Mouse (Mus musculus): ENCODE data around the gene Cenpx. TPM values are rescaled to one million over a fixed set of nuclear protein-coding genes. Genes with fewer than 3 reads are reported as not detected.
A peak's percentile ranks its signal among the peaks of the same experiment; 100 is the strongest.
"Not testable (repeated sequence)": the region's sequence is repeated elsewhere in the genome, so short reads cannot be mapped to it uniquely, and the experiment has no call there.

The Cenpx gene
- total RNA-seq, 4 experiments from 2014 or later = 33.2 to 42.8 (median 39.6) TPM

- no peak for DNase-seq (ENCODE audit: low spot score)
Observed at GRCm38 (mm10) chr11:120703696-120704454, 9.7 kb downstream of the Cenpx start.

DNA sequence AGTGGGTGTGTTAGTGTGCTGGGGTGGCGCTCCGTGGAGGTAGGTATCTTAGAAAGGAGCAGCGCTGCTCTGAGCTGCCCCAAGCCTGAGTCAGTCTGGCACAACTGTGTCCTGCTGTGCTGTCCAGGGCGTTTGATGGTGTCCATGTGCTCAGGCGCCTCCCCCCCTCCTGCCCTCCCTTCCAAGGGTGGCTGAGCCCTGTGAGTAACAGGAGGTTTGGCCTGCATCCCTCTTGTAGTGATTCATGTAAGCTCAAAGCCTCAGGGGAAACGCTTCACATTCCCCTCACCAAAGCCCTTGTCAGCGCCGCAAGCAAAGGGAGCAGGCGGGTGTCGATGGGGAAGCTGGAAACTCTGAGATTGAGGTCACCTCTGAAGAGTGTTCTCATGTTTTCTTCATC is 15.8 kb downstream of the Cenpx start:
- peak; percentile 66 for DNase-seq (ENCODE audit: low spot score)

DNA sequence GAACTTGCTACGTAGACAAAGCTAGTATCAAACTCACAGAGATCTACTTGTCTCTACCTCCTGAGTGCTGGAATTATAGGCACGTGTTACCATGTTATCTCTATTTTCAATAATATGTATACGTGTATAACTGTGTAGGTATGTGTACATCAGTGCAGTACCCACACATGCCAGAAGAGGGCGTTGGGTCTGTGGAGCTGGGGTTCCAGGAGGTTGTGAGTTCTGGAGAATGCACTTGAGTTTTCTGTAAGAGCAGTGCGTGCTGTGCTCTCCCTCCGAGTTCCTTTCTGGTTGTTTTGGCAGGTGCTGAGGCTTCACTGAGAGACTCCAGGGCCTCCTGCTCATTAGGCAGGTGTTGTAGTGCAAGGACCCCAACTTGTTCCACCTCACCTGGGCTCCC is 17.0 kb downstream of the Cenpx start:
- no peak for DNase-seq (ENCODE audit: low spot score)

- no peak for DNase-seq (ENCODE audit: low spot score)
Observed at GRCm38 (mm10) chr11:120695641-120696040, 17.9 kb downstream of the Cenpx start.

DNA sequence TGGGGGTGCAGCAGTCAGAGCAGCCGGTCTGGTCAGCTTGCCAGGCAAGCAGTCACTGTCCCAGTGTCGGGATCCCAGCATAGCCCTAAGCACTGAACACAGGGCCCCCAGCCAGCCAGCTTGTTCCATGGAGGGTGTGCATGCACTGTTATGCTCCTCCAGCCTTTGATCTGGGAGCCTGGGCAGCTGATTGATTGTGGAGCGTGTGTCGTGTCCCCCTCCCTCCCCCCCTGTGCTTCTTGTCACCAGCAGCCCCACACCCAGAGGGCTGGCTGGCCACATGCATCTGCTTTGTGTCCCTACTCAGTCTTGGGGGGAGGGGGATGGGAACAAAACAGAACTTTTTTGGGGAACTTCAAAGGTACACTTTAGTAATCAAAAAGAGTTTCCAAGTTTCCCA is 18.4 kb downstream of the Cenpx start:
- DNase-seq (ENCODE audit: low spot score) = no peak

DNA sequence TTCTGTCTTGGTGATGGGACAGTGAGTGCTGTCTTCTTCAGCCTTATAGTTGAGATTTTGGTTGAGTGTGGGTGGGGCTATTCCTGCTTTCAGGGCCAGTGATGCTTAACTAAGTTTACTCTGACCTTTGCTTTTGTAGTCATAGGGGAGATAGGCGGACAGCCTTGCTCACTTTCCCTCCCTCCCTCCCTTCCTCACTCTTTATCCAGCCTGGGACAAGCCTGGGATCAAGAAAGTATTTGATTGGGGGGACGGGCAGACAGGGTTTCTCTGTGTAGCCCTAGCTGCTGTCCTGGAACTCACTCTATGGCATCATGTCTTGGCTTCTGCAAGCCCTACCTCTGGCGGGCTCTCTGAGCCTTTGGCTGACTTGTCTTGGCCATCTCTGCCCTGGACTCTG is 20.1 kb downstream of the Cenpx start:
- no peak for DNase-seq (ENCODE audit: low spot score)

DNA sequence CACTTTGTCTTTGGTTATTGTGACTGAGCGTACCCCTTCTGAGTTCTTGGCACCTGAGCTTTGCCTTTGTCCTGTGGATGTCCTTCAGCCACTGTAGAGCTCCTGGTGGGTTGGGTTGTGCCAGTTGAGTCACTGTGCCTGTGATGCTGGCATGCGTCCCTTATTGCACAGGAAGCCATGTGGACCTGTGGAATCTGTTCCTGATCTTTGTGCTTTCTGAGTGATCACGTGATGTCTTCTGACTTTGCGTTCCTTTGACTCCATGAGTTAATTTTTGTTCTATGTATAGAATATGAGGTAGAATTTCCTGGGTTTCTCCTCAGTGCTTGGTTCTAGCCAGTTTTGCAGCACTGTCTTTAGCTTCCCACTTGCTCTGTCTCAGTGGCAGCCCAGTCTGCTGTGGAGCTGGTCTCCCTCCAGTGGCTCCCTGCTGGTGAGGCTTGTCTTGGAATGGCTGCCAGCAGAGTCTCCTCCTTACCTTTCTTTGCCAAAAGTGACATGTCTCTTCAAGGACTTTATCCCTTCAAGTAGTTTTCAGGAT is 21.0 kb downstream of the Cenpx start:
- no peak for DNase-seq (ENCODE audit: low spot score)

DNA sequence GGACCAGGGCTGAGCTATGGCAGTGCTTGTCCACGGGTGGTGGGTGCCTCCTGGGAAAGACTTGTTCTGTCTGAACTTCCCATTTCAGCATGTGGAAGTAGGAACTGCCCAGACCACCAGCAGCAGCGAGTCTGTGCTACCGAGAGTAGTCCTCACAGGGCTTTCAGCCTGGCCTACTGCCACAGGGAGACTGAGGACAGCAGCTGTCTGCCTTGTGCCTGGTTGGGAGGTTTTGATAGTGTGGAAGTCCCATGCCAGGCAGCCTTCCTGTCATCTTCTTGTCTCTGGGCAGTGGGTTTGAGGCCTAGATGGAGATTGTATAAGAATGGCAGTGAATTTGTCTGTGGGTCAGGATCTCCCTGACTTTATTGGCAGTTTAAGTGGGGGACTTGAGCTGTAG is 24.2 kb downstream of the Cenpx start:
- DNase-seq (ENCODE audit: low spot score) = no peak

GRCm38 (mm10) chr11:120686650-120687272 is 26.8 kb downstream of the Cenpx start:
- no peak for DNase-seq (ENCODE audit: low spot score)

GRCm38 (mm10) chr11:120684660-120685059 is 28.9 kb downstream of the Cenpx start:
- DNase-seq (ENCODE audit: low spot score) = no peak

DNA sequence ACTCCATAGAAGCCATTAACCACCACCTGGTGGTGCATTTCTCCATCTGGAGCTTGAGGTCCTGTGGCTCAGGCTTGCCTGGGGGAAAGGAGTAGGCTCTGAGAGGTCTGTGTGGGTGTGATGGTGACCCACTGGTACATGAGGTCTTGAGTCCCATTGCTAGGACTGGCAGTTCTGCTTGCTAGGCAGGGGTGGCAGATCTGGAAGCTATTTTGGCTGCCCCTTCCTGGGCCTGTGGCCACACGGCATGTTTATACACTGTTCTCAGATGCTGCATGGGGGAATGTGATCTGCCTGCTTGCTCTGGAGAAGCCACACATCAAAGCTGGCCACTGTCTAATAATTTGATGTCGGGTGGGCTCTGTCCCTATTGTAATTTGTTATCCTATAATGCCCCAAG is 29.5 kb downstream of the Cenpx start:
- no peak for DNase-seq (ENCODE audit: low spot score)

- DNase-seq (ENCODE audit: low spot score) = no peak
Observed at GRCm38 (mm10) chr11:120683536-120683935, 30.0 kb downstream of the Cenpx start.

- DNase-seq (ENCODE audit: low spot score) = no peak
Observed at GRCm38 (mm10) chr11:120682683-120683082, 30.9 kb downstream of the Cenpx start.

GRCm38 (mm10) chr11:120679909-120680308 is 33.6 kb downstream of the Cenpx start:
- no peak for DNase-seq (ENCODE audit: low spot score)

DNA sequence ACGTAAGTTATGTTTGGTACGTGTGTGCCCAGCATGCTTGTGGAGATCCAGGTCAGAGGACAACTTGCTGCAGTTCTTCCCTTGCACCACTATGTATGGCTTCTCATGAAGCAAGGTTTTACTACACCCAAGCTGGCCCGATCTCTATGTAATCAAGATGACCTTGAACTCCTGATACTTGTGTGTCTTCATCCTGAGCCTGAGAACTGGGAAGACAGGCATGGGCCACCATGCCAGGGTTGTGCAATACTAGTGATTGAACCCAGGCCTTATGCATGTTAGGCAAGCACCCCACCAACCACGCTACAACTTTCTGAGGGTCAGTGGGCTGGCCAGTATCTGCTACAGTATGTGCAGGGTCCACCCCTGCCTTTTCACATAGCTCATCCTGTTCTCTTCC is 36.6 kb downstream of the Cenpx start:
- DNase-seq (ENCODE audit: low spot score) = no peak

GRCm38 (mm10) chr11:120675875-120676274 is 37.7 kb downstream of the Cenpx start:
- DNase-seq (ENCODE audit: low spot score) = not testable (repeated sequence)

DNA sequence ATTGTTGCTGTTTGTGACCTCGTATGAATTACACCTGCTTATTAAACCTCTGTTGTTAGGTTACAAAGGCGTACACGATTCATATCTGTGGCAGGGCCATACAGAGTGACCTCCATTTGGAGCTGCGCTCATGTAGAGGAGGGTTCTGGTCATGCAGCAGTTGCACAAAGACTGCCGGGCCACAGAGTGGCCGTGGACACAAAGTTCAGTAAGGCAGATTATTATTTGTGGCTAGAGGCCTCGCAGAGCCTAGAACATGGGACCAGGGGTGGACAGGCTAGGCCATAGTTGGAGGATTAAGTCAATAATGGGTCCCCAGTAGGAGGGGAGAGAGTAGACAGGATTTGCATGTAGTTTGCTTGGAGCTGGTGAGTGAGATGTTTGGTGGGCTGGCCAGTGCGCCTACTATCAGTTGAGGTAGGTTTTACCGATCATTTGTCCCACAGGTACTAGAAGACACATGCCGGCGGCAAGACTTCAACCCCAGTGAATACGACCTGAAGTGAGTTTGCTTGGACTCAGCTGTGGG is 39.9 kb downstream of the Cenpx start:
- DNase-seq (ENCODE audit: low spot score) = no peak

DNA sequence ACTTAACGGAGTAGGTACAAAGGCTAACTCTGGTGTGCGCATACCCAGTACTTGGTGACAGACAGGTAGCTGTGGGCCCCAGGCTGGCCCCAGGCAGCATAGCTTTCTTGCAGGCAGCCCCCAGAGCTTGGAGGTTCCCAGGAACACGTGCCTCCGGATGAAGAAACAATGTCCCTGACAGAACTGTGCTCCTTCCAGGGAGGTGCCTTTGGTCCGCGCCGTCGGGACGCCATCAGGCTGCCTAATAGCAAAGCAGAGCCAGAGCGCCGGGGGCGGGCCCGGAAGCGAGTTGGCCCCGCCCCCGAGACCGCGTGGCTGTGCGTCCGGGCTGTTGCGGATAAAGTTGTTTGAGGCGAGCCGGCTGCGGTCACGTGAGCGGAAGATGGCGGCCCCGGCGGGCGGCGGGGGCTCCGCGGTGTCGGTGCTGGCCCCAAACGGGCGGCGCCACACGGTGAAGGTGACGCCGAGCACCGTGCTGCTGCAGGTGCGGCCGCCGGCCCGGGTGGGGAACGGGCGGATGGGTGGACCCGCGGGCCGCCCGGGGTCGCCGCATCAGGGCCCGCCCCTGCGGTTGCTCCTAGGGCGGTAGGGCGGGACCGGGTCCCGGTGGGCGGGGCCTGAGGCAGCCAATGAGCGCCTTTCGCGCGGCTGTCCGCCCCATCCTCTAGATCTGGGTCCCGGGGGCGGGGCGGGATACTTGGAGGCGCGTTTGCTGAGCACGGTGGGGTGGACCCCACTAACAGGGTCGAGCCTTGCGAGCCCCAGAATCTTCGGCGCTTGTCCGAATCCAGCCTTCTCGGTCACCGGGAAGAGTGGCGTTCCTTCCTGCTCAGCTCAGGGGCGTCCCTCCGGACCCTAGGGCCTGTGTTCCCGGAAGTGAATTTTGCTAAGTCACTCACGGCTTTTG is 40.6 kb downstream of the Cenpx start, which contains the start of gene Aspscr1:
Aspscr1 (plus strand) TSS at position 287 of the 907 bp plus-strand sequence.
- peak; percentile 91 for DNase-seq (ENCODE audit: low spot score)

DNA sequence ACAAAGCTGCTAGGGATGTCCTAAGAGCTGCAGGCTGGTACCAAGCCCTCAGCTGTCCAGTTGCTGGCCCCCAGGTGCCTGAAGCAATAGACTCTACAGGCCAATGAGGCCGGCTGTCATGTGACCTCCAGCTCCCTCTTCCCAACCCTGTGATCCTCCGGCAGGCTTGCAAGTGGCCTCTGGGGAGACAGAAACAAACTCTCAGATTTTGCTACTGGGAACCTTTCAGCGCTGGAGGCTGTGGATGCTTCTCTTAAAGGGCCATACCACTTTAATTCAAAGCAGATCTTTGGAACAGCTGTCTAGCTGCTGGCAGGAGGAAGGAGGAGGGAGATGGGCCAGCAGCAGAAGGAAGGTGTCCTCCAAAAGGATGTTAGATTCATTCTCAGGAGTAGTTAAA is 46.9 kb downstream of the Cenpx start:
- no peak for DNase-seq (ENCODE audit: low spot score)

DNA sequence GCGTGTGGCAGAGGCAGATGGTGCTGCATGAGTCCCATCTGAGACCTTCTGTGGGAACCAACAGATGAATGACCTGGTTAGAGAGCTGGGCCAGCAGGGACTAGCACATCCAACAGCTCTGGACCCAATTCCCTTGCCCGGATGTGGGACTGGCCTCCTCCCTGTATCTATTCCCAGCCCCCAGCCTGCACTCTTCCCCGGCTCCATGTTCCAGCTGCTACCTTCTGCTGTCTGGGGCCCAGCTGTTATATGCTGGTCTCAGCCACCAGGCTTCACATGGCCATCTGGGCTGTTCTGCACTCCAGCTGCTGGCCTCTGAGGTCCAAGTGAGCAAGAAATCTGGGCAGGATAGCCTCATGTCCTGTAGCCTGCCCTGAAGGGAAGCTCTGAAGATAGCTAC is 48.1 kb downstream of the Cenpx start:
- DNase-seq (ENCODE audit: low spot score) = peak; percentile 75

DNA sequence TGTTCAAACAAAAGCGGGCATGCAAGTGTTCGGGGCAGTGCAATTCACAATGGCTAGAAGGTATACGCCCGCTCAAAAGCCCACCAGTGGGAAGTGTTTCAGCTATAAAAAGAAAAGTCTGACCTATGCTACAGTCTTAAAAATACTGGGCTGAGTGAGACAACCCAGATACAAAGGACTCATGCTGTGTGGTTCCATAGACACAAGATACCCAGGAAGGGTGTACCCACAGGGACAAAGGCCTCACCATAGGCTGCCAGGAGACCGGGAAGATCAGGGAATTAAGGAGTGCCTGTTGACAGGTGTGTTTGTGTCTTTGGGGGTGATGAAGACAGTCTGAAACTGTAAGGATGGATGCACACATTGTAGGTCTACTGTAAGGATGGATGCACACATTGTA is 49.8 kb downstream of the Cenpx start:
- DNase-seq (ENCODE audit: low spot score) = no peak

GRCm38 (mm10) chr11:120662759-120663158 is 50.8 kb downstream of the Cenpx start:
- no peak for DNase-seq (ENCODE audit: low spot score)
